Mouse (Mus musculus) subcutaneous adipose tissue, adult 2 months (tissue): ENCODE measurements around the gene Zfp316. TPM values are rescaled to one million over a fixed set of nuclear protein-coding genes. Genes with fewer than 3 reads are reported as not detected.

ENCODE experiments used
- polyA plus RNA-seq: library from polyadenylated mRNA; depleted of rRNA; stranded (reverse); fragments of >200 nt; gene quantifications from 2 replicates; pipeline ENCODE4 v1.2.3, GENCODE M21; 2012; ENCODE audit warnings: low replicate concordance; rRNA removed

Gene Zfp316
- 3.6 and 11.8 TPM in 2 replicates for polyA plus RNA-seq

GRCm38 (mm10) chr5:143269363-143270150 is at the start of gene Zfp316:
Gene Zfp316 (minus strand): TSS chr5:143270022.

GRCm38 (mm10) chr5:143314730-143315513 is 45.1 kb upstream of the Zfp316 start, which contains the start of gene E130309D02Rik:
Gene E130309D02Rik (minus strand): TSS chr5:143315360.

GRCm38 (mm10) chr5:143293404-143293803 is 23.6 kb upstream of the Zfp316 start, which contains the start of gene Zfp853:
Gene Zfp853 (minus strand): TSS chr5:143293623.

GRCm38 (mm10) chr5:143235028-143235693 is 34.7 kb downstream of the Zfp316 start, which contains the start of gene Zfp12:
Gene Zfp12 (plus strand): TSS chr5:143235163.

GRCm38 (mm10) chr5:143226790-143227189 is 43.0 kb downstream of the Zfp316 start, which contains the start of gene Spdye4a:
Gene Spdye4a (minus strand): TSS chr5:143226890.

Other genes starting within 250 kb of the Zfp316 start
- gene Rnf216, start 157.0 kb downstream of the Zfp316 start, polyA plus RNA-seq = 25.3 and 33.4 TPM in 2 replicates
- gene Olfr718-ps1, start 122.4 kb downstream of the Zfp316 start, polyA plus RNA-seq = not detected in 2 replicates
- gene Rbak, start 89.2 kb downstream of the Zfp316 start, polyA plus RNA-seq = 5.1 and 9.4 TPM in 2 replicates
- gene Spdye4b, start 89.0 kb downstream of the Zfp316 start, polyA plus RNA-seq = not detected in 2 replicates
- not detected in 2 replicates for gene Spdye4a, start 43.1 kb downstream of the Zfp316 start, polyA plus RNA-seq
- gene Zfp12, start 34.9 kb downstream of the Zfp316 start, polyA plus RNA-seq = 10.4 and 20.8 TPM in 2 replicates
- gene Zfp853, start 23.6 kb upstream of the Zfp316 start, polyA plus RNA-seq = 0.82 and 4.1 TPM in 2 replicates
- gene E130309D02Rik, start 45.3 kb upstream of the Zfp316 start, polyA plus RNA-seq = 16.0 and 19.9 TPM in 2 replicates
- 97.5 and 118 TPM in 2 replicates for gene Zdhhc4, start 59.2 kb upstream of the Zfp316 start, polyA plus RNA-seq
- gene Grid2ip, start 87.3 kb upstream of the Zfp316 start, polyA plus RNA-seq = 0.13 TPM in 1 of 2 replicates, not detected in the other
- gene Kdelr2, start 133.8 kb upstream of the Zfp316 start, polyA plus RNA-seq = 90.4 and 210 TPM in 2 replicates
- gene Daglb, start 194.6 kb upstream of the Zfp316 start, polyA plus RNA-seq = 27.4 and 33.2 TPM in 2 replicates